Mouse (Mus musculus) embryonic facial prominence, embryonic 12.5 days (tissue): ENCODE measurements at regions not wholly inside any gene's neighbourhood (a gene's known extent, or its start where the extent isn't known, plus 50 kb on each side); places are given as distances from the start of the nearest gene placed in this dataset.

ENCODE experiments used
- ATAC-seq: fragments of 200-750 bp; cut with Nextera tagmentation; 2 replicates; pipeline ENCODE4 v1.8.0; 2017; ENCODE audit not compliant: insufficient number of reproducible peaks, insufficient read depth, low FRiP score, low TSS enrichment
- H3K27ac ChIP-seq: fragments of 300-500 bp; sonication (generic); 2 replicates; pipeline ENCODE4 v1.5.1; 2016; ENCODE audit warnings: mild to moderate bottlenecking
- H3K27me3 ChIP-seq: fragments of 300-500 bp; sonication (generic); 2 replicates; pipeline ENCODE4 v1.6.1; 2016; ENCODE audit warnings: mild to moderate bottlenecking, moderate library complexity
- H3K36me3 ChIP-seq: fragments of 300-500 bp; sonication (generic); 2 replicates; pipeline ENCODE4 v1.6.1; 2016; ENCODE audit warnings: mild to moderate bottlenecking
- H3K4me1 ChIP-seq: fragments of 300-500 bp; sonication (generic); 2 replicates; pipeline ENCODE4 v1.6.1; 2016
- H3K4me2 ChIP-seq: fragments of 300-500 bp; sonication (generic); replicated peaks from 2 replicates; pipeline ENCODE4 v1.6.1; 2016; ENCODE audit warnings: mild to moderate bottlenecking, moderate library complexity
- H3K4me3 ChIP-seq: fragments of 300-500 bp; sonication (generic); 2 replicates; pipeline ENCODE4 v1.5.1; 2016; ENCODE audit warnings: mild to moderate bottlenecking
- H3K9ac ChIP-seq: fragments of 300-500 bp; sonication (generic); 2 replicates; pipeline ENCODE4 v1.6.1; 2016; ENCODE audit warnings: mild to moderate bottlenecking, moderate library complexity
- H3K9me3 ChIP-seq: fragments of 300-500 bp; sonication (generic); 2 replicates; pipeline ENCODE4 v1.6.1; 2016; ENCODE audit warnings: mild to moderate bottlenecking, moderate library complexity
- WGBS: fragments of 180-500 bp; shearing (Covaris S2); methylation state at CpG from one replicate; pipeline ENCODE4 v1.1.7; 2016; 5-methylcytosine and 5-hydroxymethylcytosine counted together

DNA sequence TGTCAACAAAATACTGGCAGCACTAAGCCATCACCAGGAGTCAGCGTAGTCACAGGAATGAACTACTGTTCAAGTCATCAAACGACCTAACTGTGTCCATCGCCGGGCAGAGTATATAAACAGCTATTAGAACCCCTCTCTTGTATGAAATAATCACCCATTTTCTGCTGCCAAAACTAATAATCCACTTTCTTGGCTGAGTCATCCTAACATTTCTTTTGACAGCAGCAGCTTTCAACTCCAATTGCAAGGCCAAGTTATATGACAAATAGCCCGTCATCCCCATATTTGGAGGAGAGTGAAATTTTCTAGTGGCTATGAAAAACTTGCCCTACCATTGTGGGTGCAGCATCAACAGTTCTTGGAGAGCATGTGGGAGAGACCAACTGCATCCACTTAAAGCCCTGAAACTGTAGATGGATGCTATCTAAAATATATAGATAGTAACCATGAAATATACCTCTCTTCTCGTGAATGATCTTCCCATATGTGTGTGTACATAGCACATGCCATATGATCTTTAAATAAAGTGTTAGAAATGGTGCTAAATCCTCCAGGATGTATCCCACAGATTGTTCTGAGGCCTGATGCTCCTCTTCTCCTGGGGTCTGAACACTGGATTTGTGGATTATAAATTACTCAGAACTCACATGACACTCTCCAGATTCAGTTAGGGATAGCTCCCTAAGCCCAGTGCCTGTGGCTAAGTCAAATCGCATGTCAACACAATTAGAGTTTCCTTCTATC, 189.9 kb upstream of the Tmem72 start:
- H3K9me3 ChIP-seq, result no peaks in the 10 kb centered on the region
- no peaks in the 10 kb centered on the region for H3K27me3 ChIP-seq
- H3K4me1 ChIP-seq, result no peaks in the 10 kb centered on the region
- no peak for ATAC-seq
- 76% methylated on average over 7 of the region's 7 CpGs for WGBS
- H3K36me3 ChIP-seq, result no peaks in the 10 kb centered on the region
- H3K4me2 ChIP-seq, result no peak overlapping the region
- H3K9ac ChIP-seq, result no peak overlapping the region
- no peak overlapping the region for H3K4me3 ChIP-seq
- H3K27ac ChIP-seq, result no peak overlapping the region

DNA sequence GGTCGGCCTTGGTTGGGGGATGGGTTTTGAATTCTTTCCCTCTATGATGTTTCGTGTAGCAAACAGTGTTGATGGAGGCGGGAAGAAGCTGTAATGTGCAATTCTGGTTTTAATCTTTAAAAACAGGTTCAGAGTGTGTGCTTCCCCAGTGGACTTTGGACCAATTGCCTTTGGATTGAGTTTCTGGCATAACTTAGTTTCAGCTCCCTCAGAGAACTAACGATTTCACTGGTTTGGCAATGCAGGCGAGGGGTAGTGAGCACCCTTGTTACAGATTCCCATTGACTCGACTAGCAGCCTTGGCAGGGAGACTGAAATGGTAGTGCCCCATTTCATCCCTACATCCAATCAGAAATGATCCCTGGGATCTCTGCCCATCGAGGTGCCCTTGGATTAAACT, 193.9 kb upstream of the Tmem72 start:
- no peaks in the 10 kb centered on the region for H3K27me3 ChIP-seq
- no peaks in the 10 kb centered on the region for H3K4me1 ChIP-seq
- ATAC-seq, result no peak
- no peaks in the 10 kb centered on the region for H3K36me3 ChIP-seq
- no peak overlapping the region for H3K9ac ChIP-seq
- WGBS, result 79% methylated on average over 7 of the region's 7 CpGs
- no peaks in the 10 kb centered on the region for H3K9me3 ChIP-seq
- no peak overlapping the region for H3K4me2 ChIP-seq
- H3K27ac ChIP-seq, result no peak overlapping the region
- no peak overlapping the region for H3K4me3 ChIP-seq

DNA sequence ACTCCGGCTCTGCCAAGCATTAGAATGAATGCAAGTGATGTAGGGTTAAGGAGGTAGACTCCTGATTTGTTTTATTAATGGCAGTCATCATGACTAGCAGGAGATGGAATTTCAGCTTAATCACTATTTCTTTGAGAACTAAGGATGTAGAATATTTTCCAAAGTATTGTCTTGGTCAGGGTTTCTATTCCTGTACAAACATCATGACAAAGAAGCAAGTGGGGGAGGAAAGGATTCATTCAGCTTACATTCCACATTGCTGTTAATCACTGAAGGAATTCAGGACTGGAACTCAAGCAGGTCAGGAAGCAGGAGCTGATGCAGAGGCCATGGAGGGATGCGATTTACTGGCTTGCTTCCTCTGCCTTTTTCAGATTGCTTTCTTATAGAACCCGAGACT, 195.4 kb upstream of the Tmem72 start:
- no peak overlapping the region for H3K4me3 ChIP-seq
- H3K27ac ChIP-seq, result no peak overlapping the region
- H3K4me2 ChIP-seq, result no peak overlapping the region
- no peaks in the 10 kb centered on the region for H3K36me3 ChIP-seq
- H3K9me3 ChIP-seq, result no peaks in the 10 kb centered on the region
- H3K9ac ChIP-seq, result no peak overlapping the region
- H3K4me1 ChIP-seq, result no peaks in the 10 kb centered on the region
- no peak for ATAC-seq
- no peaks in the 10 kb centered on the region for H3K27me3 ChIP-seq
- 63% methylated on average over 3 of the region's 3 CpGs for WGBS

DNA sequence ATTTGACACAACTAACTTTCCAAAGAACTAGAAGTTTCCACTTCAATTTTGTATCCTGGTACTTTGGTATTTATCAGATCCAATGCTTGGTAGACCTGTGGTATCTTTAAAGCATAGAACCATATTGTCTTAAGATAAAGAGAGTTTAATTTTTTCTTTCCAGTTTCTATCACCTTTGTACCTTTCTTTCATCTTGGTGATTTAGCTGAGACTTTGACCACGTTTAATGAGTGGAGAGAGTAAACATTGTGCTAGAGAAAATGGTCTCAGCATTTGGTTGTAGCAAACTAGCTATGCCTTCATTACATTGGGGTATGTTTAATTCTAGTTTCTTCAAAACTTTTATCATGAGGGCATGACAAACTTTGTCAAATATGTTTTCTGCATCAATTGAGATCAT, 197.4 kb upstream of the Tmem72 start:
- 76% methylated on average over 1 of the region's 1 CpGs for WGBS
- Histone ChIP-seq H3K4me1 (no peaks in the 10 kb centered on the region), H3K36me3 (no peaks in the 10 kb centered on the region), H3K4me2 (no peak overlapping the region), H3K9ac (no peak overlapping the region), H3K27ac (no peak overlapping the region), H3K9me3 (no peaks in the 10 kb centered on the region), H3K4me3 (no peak overlapping the region), H3K27me3 (no peaks in the 10 kb centered on the region)
- no peak for ATAC-seq

GRCm38 (mm10) chr6:116935024-116935423, 218.3 kb upstream of the Tmem72 start:
- ATAC-seq, result no peak
- 82% methylated on average over 3 of the region's 3 CpGs for WGBS
- no peaks in the 10 kb centered on the region for H3K27me3 ChIP-seq
- no peaks in the 10 kb centered on the region for H3K9me3 ChIP-seq
- no peaks in the 10 kb centered on the region for H3K36me3 ChIP-seq
- H3K4me1 ChIP-seq, result no peaks in the 10 kb centered on the region
- H3K27ac ChIP-seq, result no peak overlapping the region
- H3K4me3 ChIP-seq, result no peak overlapping the region
- H3K4me2 ChIP-seq, result no peak overlapping the region
- H3K9ac ChIP-seq, result no peak overlapping the region

DNA sequence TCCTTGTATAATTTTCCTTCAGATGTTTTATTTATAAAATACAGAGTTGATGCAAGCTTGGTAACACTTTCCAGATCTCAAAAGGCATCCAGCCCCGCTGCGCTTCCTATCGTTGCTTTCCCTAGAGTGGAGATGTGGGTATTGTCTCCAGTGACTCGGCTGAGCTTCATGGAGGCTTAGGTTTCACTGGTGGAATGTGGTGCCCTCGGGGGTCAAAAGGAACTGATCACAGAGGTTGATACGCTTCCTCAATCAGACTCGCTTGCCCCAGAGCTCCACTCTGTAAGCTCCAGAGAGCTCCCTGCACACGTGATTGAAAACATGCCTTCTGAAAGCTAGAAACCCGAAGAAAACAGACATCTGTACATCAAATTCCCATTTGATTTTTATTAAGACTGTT, 224.9 kb upstream of the Tmem72 start:
- H3K9ac ChIP-seq, result no peak overlapping the region
- no peak overlapping the region for H3K4me2 ChIP-seq
- H3K9me3 ChIP-seq, result no peaks in the 10 kb centered on the region
- H3K36me3 ChIP-seq, result no peaks in the 10 kb centered on the region
- H3K4me1 ChIP-seq, result peaks cover 16% of the 10 kb centered on the region; the same call in 1 of the 2 replicates
- 12% methylated on average over 9 of the region's 9 CpGs for WGBS
- no peak overlapping the region for H3K27ac ChIP-seq
- no peaks in the 10 kb centered on the region for H3K27me3 ChIP-seq
- 0 out of 2 replicates have a peak, but pooled peaks have one; percentile 41 for ATAC-seq
- no peak overlapping the region for H3K4me3 ChIP-seq

DNA sequence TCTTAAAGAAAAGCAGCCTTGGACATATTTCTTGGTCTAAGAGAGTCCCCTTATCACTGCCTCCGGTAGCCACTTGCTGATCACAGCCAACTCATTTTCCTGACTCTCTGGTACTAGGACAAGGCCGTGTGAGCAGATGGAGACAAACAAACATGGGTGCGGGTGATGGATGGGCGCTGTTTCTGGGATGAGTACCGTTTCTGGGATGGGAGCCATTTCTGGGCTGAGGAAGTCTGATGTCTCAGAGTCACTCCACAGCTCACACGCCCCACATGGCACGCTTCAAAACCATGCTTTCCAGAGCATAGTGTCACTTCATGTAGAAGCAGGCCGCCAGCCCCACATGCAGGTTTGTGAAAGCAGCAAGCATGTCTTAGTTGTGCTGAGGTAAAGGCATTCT, 225.6 kb upstream of the Cxcl12 start:
- ATAC-seq, result no peak
- Histone ChIP-seq H3K9me3 (no peaks in the 10 kb centered on the region), H3K9ac (no peak overlapping the region), H3K4me2 (no peak overlapping the region), H3K27me3 (no peaks in the 10 kb centered on the region), H3K4me3 (no peak overlapping the region), H3K27ac (no peak overlapping the region), H3K4me1 (peaks cover 16% of the 10 kb centered on the region; the same call in 1 of the 2 replicates), H3K36me3 (no peaks in the 10 kb centered on the region)
- WGBS, result 90% methylated on average over 8 of the region's 8 CpGs

- Histone ChIP-seq H3K27me3 (no peaks in the 10 kb centered on the region), H3K9me3 (no peaks in the 10 kb centered on the region), H3K9ac (no peak overlapping the region), H3K4me2 (no peak overlapping the region), H3K4me1 (peaks cover 9% of the 10 kb centered on the region; the same call in 1 of the 2 replicates), H3K27ac (no peak overlapping the region), H3K4me3 (no peak overlapping the region), H3K36me3 (no peaks in the 10 kb centered on the region)
- no peak for ATAC-seq
- 27% methylated on average over 8 of the region's 8 CpGs for WGBS
These were observed 222.1 kb upstream of the Cxcl12 start for GRCm38 (mm10) chr6:116946083-116946732.

DNA sequence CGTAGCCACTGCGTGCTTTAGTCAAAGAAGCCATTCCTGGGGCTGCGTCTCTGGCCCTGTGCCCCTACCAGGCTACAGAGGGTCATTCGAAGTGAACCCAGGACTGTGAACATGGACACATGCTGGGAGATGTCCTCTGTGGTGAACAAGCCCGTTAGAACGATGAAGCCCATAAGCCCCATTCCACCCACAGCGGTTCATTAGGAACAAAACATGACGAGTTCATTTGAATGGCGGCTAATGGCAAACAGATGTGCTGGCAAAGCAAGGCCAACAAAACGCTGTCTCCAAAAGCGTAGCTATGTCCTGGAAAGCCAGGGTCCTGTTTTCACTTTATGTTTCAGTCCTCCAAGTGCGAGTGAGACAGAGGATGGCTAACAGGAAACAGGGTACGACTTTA, 208.7 kb upstream of the Cxcl12 start:
- Histone ChIP-seq H3K9me3 (no peaks in the 10 kb centered on the region), H3K27ac (peak overlapping the region; percentile 87), H3K4me3 (no peak overlapping the region), H3K27me3 (no peaks in the 10 kb centered on the region), H3K4me1 (peaks cover 24% of the 10 kb centered on the region), H3K4me2 (peak overlapping the region; percentile 32), H3K9ac (no peak overlapping the region), H3K36me3 (no peaks in the 10 kb centered on the region)
- 28% methylated on average over 13 of the region's 13 CpGs for WGBS
- peak; percentile 41 for ATAC-seq

DNA sequence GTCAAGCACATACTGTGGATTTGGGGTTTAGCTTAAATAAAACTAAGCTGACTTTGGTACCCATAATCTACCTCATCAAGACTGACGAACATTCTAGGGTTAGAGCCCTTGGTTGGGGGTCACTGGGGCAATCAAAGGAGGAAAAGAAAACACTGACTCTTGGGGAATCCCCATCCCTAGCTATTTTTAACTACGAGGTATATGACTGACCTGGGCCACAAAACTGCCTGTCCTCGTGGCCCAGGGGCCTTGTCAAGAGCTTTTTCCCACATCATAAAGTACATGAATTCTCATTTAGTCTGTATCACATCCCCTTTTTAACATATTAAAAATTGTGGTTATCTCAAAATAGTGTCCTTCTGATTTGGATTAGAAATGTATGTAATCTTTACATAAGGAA, 207.7 kb upstream of the Cxcl12 start:
- no peak for ATAC-seq
- H3K9me3 ChIP-seq, result no peaks in the 10 kb centered on the region
- H3K27ac ChIP-seq, result peak overlapping the region; percentile 87; the same call in 1 of the 2 replicates
- H3K36me3 ChIP-seq, result no peaks in the 10 kb centered on the region
- H3K4me3 ChIP-seq, result no peak overlapping the region
- no peaks in the 10 kb centered on the region for H3K27me3 ChIP-seq
- no peak overlapping the region for H3K9ac ChIP-seq
- WGBS, result 31% methylated on average over 3 of the region's 3 CpGs
- no peak overlapping the region for H3K4me2 ChIP-seq
- peaks cover 24% of the 10 kb centered on the region for H3K4me1 ChIP-seq

DNA sequence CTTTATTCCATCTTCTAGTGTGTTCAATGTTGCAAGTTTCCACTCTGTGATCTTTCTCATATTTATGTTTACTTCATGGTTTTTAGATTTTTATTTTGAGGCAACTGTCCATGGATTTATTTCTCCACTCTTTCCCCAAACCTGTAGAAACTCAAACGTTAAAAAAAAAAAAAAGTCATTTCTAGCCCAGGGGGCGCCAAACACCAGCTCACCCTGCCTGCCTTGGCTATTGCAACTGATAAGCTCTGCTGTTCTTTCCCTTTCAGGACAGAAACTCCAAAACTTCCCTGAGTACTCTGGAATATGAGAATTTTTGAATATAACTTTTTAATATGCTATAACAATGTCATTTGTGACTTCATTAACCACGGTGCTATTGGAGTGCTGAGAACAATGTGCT, 201.9 kb upstream of the Cxcl12 start:
- Histone ChIP-seq H3K36me3 (no peaks in the 10 kb centered on the region), H3K9me3 (no peaks in the 10 kb centered on the region), H3K27me3 (no peaks in the 10 kb centered on the region), H3K27ac (no peak overlapping the region), H3K4me3 (no peak overlapping the region), H3K4me1 (peaks cover 17% of the 10 kb centered on the region), H3K9ac (no peak overlapping the region), H3K4me2 (no peak overlapping the region)
- ATAC-seq, result no peak
- 30% methylated on average over 3 of the region's 3 CpGs for WGBS

GRCm38 (mm10) chr6:116969381-116969910, 198.9 kb upstream of the Cxcl12 start:
- Histone ChIP-seq H3K27ac (no peak overlapping the region), H3K4me2 (no peak overlapping the region), H3K27me3 (no peaks in the 10 kb centered on the region), H3K9ac (no peak overlapping the region), H3K36me3 (no peaks in the 10 kb centered on the region), H3K9me3 (no peaks in the 10 kb centered on the region), H3K4me3 (no peak overlapping the region), H3K4me1 (peaks cover 9% of the 10 kb centered on the region; the same call in 1 of the 2 replicates)
- 64% methylated on average over 9 of the region's 9 CpGs for WGBS
- ATAC-seq, result no peak
